Mouse (Mus musculus): ENCODE data around the gene Pax4. TPM values are rescaled to one million over a fixed set of nuclear protein-coding genes. Genes with fewer than 3 reads are reported as not detected.
A peak's percentile ranks its signal among the peaks of the same experiment; 100 is the strongest.

Pax4 gene
- not detected in 2 replicates for polyA plus RNA-seq (2014; fragmentation: Nextera tagmentation; extraction: Ambion mirVana)

GRCm38 (mm10) chr6:28449253-28449652 lies at the start of gene Pax4:
Gene Pax4, minus strand, starts transcription at chr6:28449353.
- H3K4me1 ChIP-seq (replicated peaks; ENCODE audit: control insufficient read depth, insufficient read depth, low read length), result no peaks in the 10 kb centered on the region
- WGBS, result 91% methylated on average over 2 of the region's 2 CpGs
- ATAC-seq (ENCODE audit: low FRiP score) (no peak), DNase-seq (ENCODE audit: low spot score) (no peak)
- H3K9me3 ChIP-seq (ENCODE audit: control insufficient read depth, low read length), result no peaks in the 10 kb centered on the region
- H3K27ac ChIP-seq, result no peak within 1 kb of the TSS
- no peak within 1 kb of the TSS for H3K9ac ChIP-seq
- no peak within 1 kb of the TSS for H3K4me2 ChIP-seq (replicated peaks)
- peaks cover 29% of the 10 kb centered on the region for H3K27me3 ChIP-seq (ENCODE audit: control insufficient read depth, insufficient read depth, low read length)
- no peak within 1 kb of the TSS for H3K4me3 ChIP-seq (replicated peaks; ENCODE audit: low read length)
- no peaks in the 10 kb centered on the region for H3K36me3 ChIP-seq (replicated peaks; ENCODE audit: control insufficient read depth, insufficient read depth)

- 77% methylated on average over 5 of the region's 5 CpGs for WGBS
Measured at GRCm38 (mm10) chr6:28497837-28498236, 48.7 kb upstream of the Pax4 start.

GRCm38 (mm10) chr6:28491198-28491597 lies 42.0 kb upstream of the Pax4 start:
- DNase-seq (ENCODE audit: low spot score) (no peak), ATAC-seq (ENCODE audit: low FRiP score) (no peak)
- peaks cover 2% of the 10 kb centered on the region; the same call in 1 of the 2 replicates for H3K36me3 ChIP-seq (replicated peaks; ENCODE audit: control insufficient read depth, insufficient read depth)
- H3K4me2 ChIP-seq (replicated peaks), result no peak overlapping the region
- no peak overlapping the region for H3K27ac ChIP-seq
- H3K9me3 ChIP-seq (ENCODE audit: control insufficient read depth, low read length), result no peaks in the 10 kb centered on the region
- no peaks in the 10 kb centered on the region for H3K27me3 ChIP-seq (ENCODE audit: control insufficient read depth, insufficient read depth, low read length)
- H3K4me1 ChIP-seq (replicated peaks; ENCODE audit: control insufficient read depth, insufficient read depth, low read length), result peaks cover 8% of the 10 kb centered on the region; the same call in 1 of the 2 replicates
- H3K9ac ChIP-seq, result no peak overlapping the region
- H3K4me3 ChIP-seq (replicated peaks; ENCODE audit: low read length), result no peak overlapping the region

More at GRCm38 (mm10) chr6:28497837-28498236, 48.7 kb upstream of the Pax4 start:
- DNase-seq (ENCODE audit: low spot score) (no peak), ATAC-seq (ENCODE audit: low FRiP score) (no peak)
- no peak overlapping the region for H3K4me2 ChIP-seq (replicated peaks)
- H3K4me3 ChIP-seq (replicated peaks; ENCODE audit: low read length), result no peak overlapping the region
- H3K4me1 ChIP-seq (replicated peaks; ENCODE audit: control insufficient read depth, insufficient read depth, low read length), result no peaks in the 10 kb centered on the region
- no peak overlapping the region for H3K27ac ChIP-seq
- no peaks in the 10 kb centered on the region for H3K27me3 ChIP-seq (ENCODE audit: control insufficient read depth, insufficient read depth, low read length)
- no peak overlapping the region for H3K9ac ChIP-seq
- H3K9me3 ChIP-seq (ENCODE audit: control insufficient read depth, low read length), result no peaks in the 10 kb centered on the region
- H3K36me3 ChIP-seq (replicated peaks; ENCODE audit: control insufficient read depth, insufficient read depth), result 0 out of 2 replicates have a peak, but pooled peaks cover 5% of the 10 kb centered on the region

- Histone ChIP-seq H3K36me3 (replicated peaks; ENCODE audit: control insufficient read depth, insufficient read depth) (peaks cover 2% of the 10 kb centered on the region; the same call in 1 of the 2 replicates), H3K4me2 (replicated peaks) (no peak overlapping the region), H3K9ac (no peak overlapping the region), H3K9me3 (ENCODE audit: control insufficient read depth, low read length) (no peaks in the 10 kb centered on the region), H3K4me3 (replicated peaks; ENCODE audit: low read length) (no peak overlapping the region), H3K27me3 (ENCODE audit: control insufficient read depth, insufficient read depth, low read length) (no peaks in the 10 kb centered on the region), H3K27ac (no peak overlapping the region), H3K4me1 (replicated peaks; ENCODE audit: control insufficient read depth, insufficient read depth, low read length) (peaks cover 8% of the 10 kb centered on the region; the same call in 1 of the 2 replicates)
- WGBS, result 91% methylated on average over 5 of the region's 5 CpGs
- DNase-seq (ENCODE audit: low spot score) (no peak), ATAC-seq (ENCODE audit: low FRiP score) (no peak)
Measured at GRCm38 (mm10) chr6:28490612-28491011, 41.5 kb upstream of the Pax4 start.

GRCm38 (mm10) chr6:28488204-28488851 lies 39.2 kb upstream of the Pax4 start:
- Histone ChIP-seq H3K36me3 (replicated peaks; ENCODE audit: control insufficient read depth, insufficient read depth) (no peaks in the 10 kb centered on the region; the same call in 1 of the 2 replicates), H3K27me3 (ENCODE audit: control insufficient read depth, insufficient read depth, low read length) (no peaks in the 10 kb centered on the region), H3K9me3 (ENCODE audit: control insufficient read depth, low read length) (no peaks in the 10 kb centered on the region), H3K4me1 (replicated peaks; ENCODE audit: control insufficient read depth, insufficient read depth, low read length) (peaks cover 8% of the 10 kb centered on the region; the same call in 1 of the 2 replicates), H3K27ac (no peak overlapping the region), H3K9ac (no peak overlapping the region), H3K4me3 (replicated peaks; ENCODE audit: low read length) (no peak overlapping the region), H3K4me2 (replicated peaks) (no peak overlapping the region)
- ATAC-seq (ENCODE audit: low FRiP score) (no peak), DNase-seq (ENCODE audit: low spot score) (no peak)
- 76% methylated on average over 1 of the region's 1 CpGs for WGBS

GRCm38 (mm10) chr6:28486905-28487304 lies 37.8 kb upstream of the Pax4 start:
- H3K4me1 ChIP-seq (replicated peaks; ENCODE audit: control insufficient read depth, insufficient read depth, low read length), result peaks cover 8% of the 10 kb centered on the region; the same call in 1 of the 2 replicates
- no peak for ATAC-seq (ENCODE audit: low FRiP score)
- 91% methylated on average over 7 of the region's 7 CpGs for WGBS

GRCm38 (mm10) chr6:28486471-28486870 lies 37.3 kb upstream of the Pax4 start:
- 90% methylated on average over 2 of the region's 2 CpGs for whole genome bisulfite sequencing
- peaks cover 12% of the 10 kb centered on the region for H3K4me1 ChIP-seq (replicated peaks; ENCODE audit: control insufficient read depth, insufficient read depth, low read length)
- ATAC-seq (ENCODE audit: low FRiP score), result no peak

More at GRCm38 (mm10) chr6:28486905-28487304, 37.8 kb upstream of the Pax4 start:
- H3K4me2 ChIP-seq (replicated peaks), result no peak overlapping the region
- H3K9ac ChIP-seq, result no peak overlapping the region
- H3K27me3 ChIP-seq (ENCODE audit: control insufficient read depth, insufficient read depth, low read length), result no peaks in the 10 kb centered on the region
- no peak for DNase-seq (ENCODE audit: low spot score)
- H3K9me3 ChIP-seq (ENCODE audit: control insufficient read depth, low read length), result no peaks in the 10 kb centered on the region
- no peak overlapping the region for H3K27ac ChIP-seq
- no peaks in the 10 kb centered on the region; the same call in 1 of the 2 replicates for H3K36me3 ChIP-seq (replicated peaks; ENCODE audit: control insufficient read depth, insufficient read depth)
- H3K4me3 ChIP-seq (replicated peaks; ENCODE audit: low read length), result no peak overlapping the region

GRCm38 (mm10) chr6:28486008-28486407 lies 36.9 kb upstream of the Pax4 start:
- Histone ChIP-seq H3K4me2 (replicated peaks) (no peak overlapping the region), H3K9me3 (ENCODE audit: control insufficient read depth, low read length) (no peaks in the 10 kb centered on the region), H3K27ac (no peak overlapping the region), H3K9ac (no peak overlapping the region), H3K36me3 (replicated peaks; ENCODE audit: control insufficient read depth, insufficient read depth) (no peaks in the 10 kb centered on the region; the same call in 1 of the 2 replicates), H3K4me1 (replicated peaks; ENCODE audit: control insufficient read depth, insufficient read depth, low read length) (peaks cover 12% of the 10 kb centered on the region), H3K4me3 (replicated peaks; ENCODE audit: low read length) (no peak overlapping the region), H3K27me3 (ENCODE audit: control insufficient read depth, insufficient read depth, low read length) (no peaks in the 10 kb centered on the region)
- DNase-seq (ENCODE audit: low spot score) (no peak), ATAC-seq (ENCODE audit: low FRiP score) (no peak)
- WGBS, result 87% methylated on average over 2 of the region's 2 CpGs

More at GRCm38 (mm10) chr6:28486471-28486870, 37.3 kb upstream of the Pax4 start:
- DNase-seq (ENCODE audit: low spot score), result no peak
- Histone ChIP-seq H3K36me3 (replicated peaks; ENCODE audit: control insufficient read depth, insufficient read depth) (no peaks in the 10 kb centered on the region; the same call in 1 of the 2 replicates), H3K27me3 (ENCODE audit: control insufficient read depth, insufficient read depth, low read length) (no peaks in the 10 kb centered on the region), H3K27ac (no peak overlapping the region), H3K9me3 (ENCODE audit: control insufficient read depth, low read length) (no peaks in the 10 kb centered on the region), H3K9ac (no peak overlapping the region), H3K4me2 (replicated peaks) (no peak overlapping the region), H3K4me3 (replicated peaks; ENCODE audit: low read length) (no peak overlapping the region)

- 87% methylated on average over 4 of the region's 4 CpGs for WGBS
- Histone ChIP-seq H3K27me3 (ENCODE audit: control insufficient read depth, insufficient read depth, low read length) (no peaks in the 10 kb centered on the region), H3K27ac (no peak overlapping the region), H3K9ac (peak overlapping the region; percentile 20; the same call in 1 of the 2 replicates), H3K4me3 (replicated peaks; ENCODE audit: low read length) (no peak overlapping the region), H3K36me3 (replicated peaks; ENCODE audit: control insufficient read depth, insufficient read depth) (no peaks in the 10 kb centered on the region), H3K4me2 (replicated peaks) (no peak overlapping the region), H3K4me1 (replicated peaks; ENCODE audit: control insufficient read depth, insufficient read depth, low read length) (peaks cover 12% of the 10 kb centered on the region), H3K9me3 (ENCODE audit: control insufficient read depth, low read length) (no peaks in the 10 kb centered on the region)
- ATAC-seq (ENCODE audit: low FRiP score) (no peak), DNase-seq (ENCODE audit: low spot score) (no peak)
Measured at GRCm38 (mm10) chr6:28482711-28483315, 33.7 kb upstream of the Pax4 start.
